Mouse (Mus musculus) myocyte (in vitro differentiated cells): ENCODE data around the gene Ap2m1.

ENCODE experiments used
- CEBPB ChIP-seq: IDR thresholded peaks from 2 replicates; pipeline ENCODE4 v1.6.1; 2011; ENCODE audit warnings: mild to moderate bottlenecking, moderate library complexity; ENCODE audit not compliant: poor library complexity, insufficient read depth, severe bottlenecking
- E2F4 ChIP-seq: IDR thresholded peaks from one replicate; pipeline ENCODE4 v1.6.1; 2011; ENCODE audit warnings: mild to moderate bottlenecking, control low read depth, moderate library complexity; ENCODE audit not compliant: insufficient read depth
- MAX ChIP-seq: IDR thresholded peaks from one replicate; pipeline ENCODE4 v1.6.1; 2011; ENCODE audit warnings: low read depth, mild to moderate bottlenecking, control low read depth
- MYOD1 ChIP-seq, 3 experiments: IDR thresholded peaks; one replicate each; pipeline ENCODE4 v1.6.1; 2011; ENCODE audit warnings: control low read depth in 2 of 3, low read depth in 2 of 3, mild to moderate bottlenecking in 2 of 3, moderate library complexity in 1 of 3; ENCODE audit not compliant: insufficient read length in 2 of 3, control insufficient read depth in 1 of 3
- MYOG ChIP-seq, 3 experiments: IDR thresholded peaks; one replicate each; pipeline ENCODE4 v1.6.1; 2011; ENCODE audit warnings: control low read depth in 2 of 3, low read depth in 2 of 3, mild to moderate bottlenecking in 2 of 3; ENCODE audit not compliant: insufficient read length in 2 of 3, control insufficient read depth in 1 of 3, insufficient read depth in 1 of 3
- POLR2A ChIP-seq: IDR thresholded peaks from one replicate; pipeline ENCODE4 v1.6.1; 2011; ENCODE audit warnings: low read depth, mild to moderate bottlenecking, control low read depth, moderate library complexity; ENCODE audit not compliant: insufficient read length
- POLR2AphosphoS2 ChIP-seq: IDR thresholded peaks from one replicate; pipeline ENCODE4 v1.6.1; 2011; ENCODE audit warnings: low read depth, control low read depth; ENCODE audit not compliant: insufficient read length
- REST ChIP-seq: IDR thresholded peaks from one replicate; pipeline ENCODE4 v1.6.1; 2011; ENCODE audit warnings: mild to moderate bottlenecking, control low read depth, moderate library complexity; ENCODE audit not compliant: insufficient read depth, insufficient read length
- TCF12 ChIP-seq: IDR thresholded peaks from one replicate; pipeline ENCODE4 v1.6.1; 2011; ENCODE audit warnings: mild to moderate bottlenecking, control low read depth; ENCODE audit not compliant: poor library complexity, insufficient read depth, severe bottlenecking
- TCF3 ChIP-seq: IDR thresholded peaks from one replicate; pipeline ENCODE4 v1.6.1; 2011; ENCODE audit warnings: low read depth, control low read depth; ENCODE audit not compliant: insufficient read length
- USF1 ChIP-seq: IDR thresholded peaks from one replicate; pipeline ENCODE4 v1.6.1; 2011; ENCODE audit warnings: low read depth, mild to moderate bottlenecking, control low read depth, moderate library complexity

DNA sequence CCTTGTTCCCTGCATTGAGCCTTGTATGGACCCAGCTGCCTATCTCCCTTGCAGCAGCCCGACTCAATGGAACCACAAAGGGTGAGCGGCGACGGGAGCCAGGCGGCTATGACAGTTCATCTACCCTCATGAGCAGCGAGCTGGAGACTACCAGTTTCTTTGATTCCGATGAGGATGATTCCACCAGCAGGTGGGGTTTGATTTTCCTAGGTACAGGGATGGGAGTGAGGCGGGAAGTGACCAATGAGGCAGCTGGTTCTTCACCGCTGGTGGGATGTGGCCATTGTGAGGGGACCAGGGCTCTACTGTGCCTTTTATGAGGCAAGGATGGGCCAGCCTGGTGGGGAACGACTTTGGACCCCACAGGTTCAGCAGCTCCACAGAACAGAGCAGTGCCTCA lies 11.4 kb upstream of the Ap2m1 start:
- TF ChIP-seq POLR2A, result no peak
- TF ChIP-seq TCF12, result no peak
- no peak for TF ChIP-seq MAX
- TF ChIP-seq POLR2AphosphoS2, result no peak
- TF ChIP-seq USF1, result no peak
- TF ChIP-seq MYOG (IDR thresholded peaks at IDR 0.05; ENCODE audit: control insufficient read depth in 1 of 3, insufficient read depth in 1 of 3, insufficient read length in 2 of 3, low read depth in 2 of 3), result no peak
- TF ChIP-seq REST, result no peak
- TF ChIP-seq TCF3, result no peak
- TF ChIP-seq CEBPB, result no peak
- no peak for TF ChIP-seq E2F4
- TF ChIP-seq MYOD1 (IDR thresholded peaks at IDR 0.05; ENCODE audit: control insufficient read depth in 1 of 3, insufficient read length in 2 of 3, low read depth in 2 of 3), result no peak
